Mouse (Mus musculus): ENCODE results near the gene Lrrc26. TPM values are rescaled to one million over a fixed set of nuclear protein-coding genes. Genes with fewer than 3 reads are reported as not detected.
A peak's percentile ranks its signal among the peaks of the same experiment; 100 is the strongest.

Lrrc26 gene
- polyA plus RNA-seq, 1 experiment from 2014 or later = 0.30 TPM

DNA sequence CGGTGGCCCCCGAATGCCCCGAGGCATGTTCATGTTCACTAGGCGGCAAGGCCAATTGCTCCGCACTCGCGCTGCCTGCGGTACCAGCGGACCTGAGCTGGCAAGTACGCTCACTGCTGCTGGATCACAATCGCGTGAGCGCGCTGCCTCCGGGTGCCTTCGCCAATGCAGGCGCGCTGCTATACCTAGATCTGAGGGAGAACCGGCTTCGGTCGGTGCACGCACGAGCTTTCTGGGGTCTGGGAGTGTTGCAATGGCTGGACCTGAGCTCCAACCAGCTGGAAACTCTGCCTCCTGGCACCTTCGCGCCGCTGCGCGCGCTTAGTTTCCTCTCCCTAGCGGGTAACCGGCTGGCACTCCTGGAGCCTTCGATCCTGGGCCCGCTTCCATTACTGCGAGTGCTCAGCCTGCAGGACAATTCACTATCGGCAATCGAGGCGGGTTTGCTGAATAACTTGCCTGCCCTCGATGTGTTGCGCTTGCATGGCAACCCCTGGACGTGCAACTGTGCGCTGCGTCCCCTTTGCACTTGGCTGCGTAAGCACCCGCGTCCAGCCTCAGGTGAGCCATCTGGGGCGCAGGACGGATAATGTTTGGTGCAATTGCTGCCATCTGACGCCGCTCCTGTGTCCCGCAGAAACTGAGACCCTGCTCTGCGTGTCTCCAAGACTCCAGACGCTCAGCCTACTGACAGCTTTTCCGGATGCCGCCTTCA lies 543 bp downstream of the Lrrc26 start:
- WGBS = 2% methylated on average over 54 of the region's 54 CpGs
- 0 out of 2 replicates have a peak, but pooled peaks cover 5% of the 10 kb centered on the region for H3K4me1 ChIP-seq (ENCODE audit: control insufficient read depth, insufficient read depth, low read length)
- no peaks in the 10 kb centered on the region for H3K9me3 ChIP-seq (ENCODE audit: control insufficient read depth, low read length)
- H3K27me3 ChIP-seq (ENCODE audit: control insufficient read depth, insufficient read depth, low read length) = peaks cover 59% of the 10 kb centered on the region
- no peak overlapping the region for H3K27ac ChIP-seq (replicated peaks; ENCODE audit: low read depth, low read length)
- peak overlapping the region; percentile 22 for H3K4me3 ChIP-seq (replicated peaks; ENCODE audit: low read depth, low read length)
- H3K9ac ChIP-seq (replicated peaks; ENCODE audit: low read length) = peak overlapping the region; percentile 36; the same call in 1 of the 2 replicates
- ATAC-seq (ENCODE audit: low FRiP score, low TSS enrichment) (no peak), DNase-seq (peak; percentile 71)
- H3K36me3 ChIP-seq (ENCODE audit: control insufficient read depth, insufficient read depth, low read length) = peaks cover 12% of the 10 kb centered on the region
- H3K4me2 ChIP-seq (ENCODE audit: low read length) = peak overlapping the region; percentile 49

DNA sequence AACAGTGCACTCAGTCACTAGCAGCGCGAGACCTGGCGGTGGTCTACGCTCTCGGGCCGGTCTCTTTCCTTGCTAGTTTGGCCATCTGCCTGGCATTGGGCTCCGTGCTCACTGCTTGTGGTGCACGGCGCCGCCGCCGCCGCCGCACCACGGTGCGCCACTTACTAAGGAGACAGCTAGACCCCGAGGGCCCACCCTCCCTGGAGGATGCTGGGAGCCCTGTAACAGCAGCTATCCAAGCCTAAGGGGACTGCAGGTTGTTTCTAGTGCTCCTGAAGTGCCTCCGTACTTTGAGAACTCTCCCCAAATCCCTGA lies 1.1 kb downstream of the Lrrc26 start:
- DNase-seq (peak; percentile 47), ATAC-seq (ENCODE audit: low FRiP score, low TSS enrichment) (no peak)
- Histone ChIP-seq H3K9ac (replicated peaks; ENCODE audit: low read length) (no peak overlapping the region), H3K27me3 (ENCODE audit: control insufficient read depth, insufficient read depth, low read length) (peaks cover 59% of the 10 kb centered on the region), H3K36me3 (ENCODE audit: control insufficient read depth, insufficient read depth, low read length) (peaks cover 11% of the 10 kb centered on the region), H3K4me2 (ENCODE audit: low read length) (peak overlapping the region; percentile 49), H3K4me1 (ENCODE audit: control insufficient read depth, insufficient read depth, low read length) (0 out of 2 replicates have a peak, but pooled peaks cover 5% of the 10 kb centered on the region), H3K27ac (replicated peaks; ENCODE audit: low read depth, low read length) (no peak overlapping the region), H3K4me3 (replicated peaks; ENCODE audit: low read depth, low read length) (peak overlapping the region; percentile 22; the same call in 1 of the 2 replicates), H3K9me3 (ENCODE audit: control insufficient read depth, low read length) (no peaks in the 10 kb centered on the region)
- WGBS = under 1% methylated on average over 18 of the region's 18 CpGs

DNA sequence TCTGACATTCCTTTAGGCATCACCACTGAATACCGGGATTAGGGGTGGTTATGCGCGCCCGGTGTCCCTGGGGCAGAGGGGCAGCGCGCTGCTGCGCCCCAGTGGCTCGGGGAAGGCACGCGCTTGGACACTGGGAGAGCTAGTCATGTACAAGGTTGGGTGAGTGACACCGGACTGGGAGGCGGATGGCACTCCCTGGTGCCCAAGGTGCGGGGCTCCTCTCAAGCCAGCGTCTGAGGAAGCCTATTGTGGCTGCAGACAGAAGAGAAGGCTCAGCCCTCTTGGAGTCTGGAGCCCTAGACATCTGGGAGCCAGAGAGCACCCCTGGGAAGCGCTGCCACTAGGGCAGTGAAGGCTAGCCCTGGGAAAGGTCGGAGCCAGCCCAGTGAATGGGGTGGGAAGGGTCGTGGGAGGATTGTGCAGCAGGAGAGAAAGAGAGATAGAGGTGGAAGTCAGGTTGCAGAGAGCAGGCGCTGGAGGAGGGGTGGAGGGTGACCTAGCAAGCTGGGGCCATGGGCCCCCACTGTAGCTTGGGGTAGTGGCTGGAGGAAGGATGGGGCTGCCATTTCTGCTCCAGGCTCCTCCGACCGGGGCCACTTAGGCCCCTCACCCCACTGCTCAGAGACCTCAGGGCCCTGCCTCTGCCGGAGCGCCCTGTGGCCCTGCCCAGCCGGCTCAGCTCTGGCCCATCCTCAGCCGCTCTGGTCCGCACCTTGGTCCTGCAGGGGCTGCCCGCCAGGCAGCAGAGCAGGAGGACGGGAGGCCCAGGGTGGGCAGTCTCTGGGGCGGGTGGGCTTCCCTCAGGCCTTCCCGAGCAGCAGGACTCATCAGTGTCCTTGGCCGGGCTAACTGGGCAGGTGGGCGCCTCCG lies 1.7 kb downstream of the Lrrc26 start:
- peaks cover 59% of the 10 kb centered on the region for H3K27me3 ChIP-seq (ENCODE audit: control insufficient read depth, insufficient read depth, low read length)
- peak overlapping the region; percentile 22; the same call in 1 of the 2 replicates for H3K4me3 ChIP-seq (replicated peaks; ENCODE audit: low read depth, low read length)
- WGBS = 5% methylated on average over 32 of the region's 32 CpGs
- no peak for ATAC-seq (ENCODE audit: low FRiP score, low TSS enrichment)
- peak overlapping the region; percentile 49 for H3K4me2 ChIP-seq (ENCODE audit: low read length)
- no peak overlapping the region for H3K9ac ChIP-seq (replicated peaks; ENCODE audit: low read length)
- peaks cover 8% of the 10 kb centered on the region; the same call in 1 of the 2 replicates for H3K36me3 ChIP-seq (ENCODE audit: control insufficient read depth, insufficient read depth, low read length)
- 0 out of 2 replicates have a peak, but pooled peaks cover 5% of the 10 kb centered on the region for H3K4me1 ChIP-seq (ENCODE audit: control insufficient read depth, insufficient read depth, low read length)
- H3K9me3 ChIP-seq (ENCODE audit: control insufficient read depth, low read length) = no peaks in the 10 kb centered on the region
- H3K27ac ChIP-seq (replicated peaks; ENCODE audit: low read depth, low read length) = no peak overlapping the region
- DNase-seq = no peak

DNA sequence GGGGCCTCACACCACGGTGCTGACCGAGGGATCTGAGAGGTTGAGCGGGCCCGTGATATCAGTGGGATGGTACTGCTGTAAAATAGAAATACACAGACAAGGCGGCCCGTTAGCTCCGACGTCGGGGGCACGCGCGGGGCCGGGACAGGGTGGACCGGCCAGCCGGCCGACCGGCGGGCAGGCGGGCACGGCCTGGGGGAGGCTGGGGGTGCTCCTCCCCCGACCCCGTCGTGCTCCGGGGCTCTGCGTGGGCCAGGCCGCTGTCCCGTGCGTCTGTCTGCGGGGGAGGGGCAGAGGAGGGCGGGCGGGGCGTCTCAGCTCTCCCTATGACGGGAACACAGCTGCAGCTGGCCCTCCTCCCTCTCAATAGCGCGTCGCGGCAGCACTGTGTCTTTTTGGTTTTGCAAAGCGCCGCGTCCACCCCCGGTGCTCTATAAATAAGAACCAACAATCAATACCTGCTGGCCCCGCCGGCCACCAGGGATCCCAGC lies 2.4 kb downstream of the Lrrc26 start:
- Histone ChIP-seq H3K36me3 (ENCODE audit: control insufficient read depth, insufficient read depth, low read length) (0 out of 2 replicates have a peak, but pooled peaks cover 7% of the 10 kb centered on the region), H3K4me3 (replicated peaks; ENCODE audit: low read depth, low read length) (peak overlapping the region; percentile 18; the same call in 1 of the 2 replicates), H3K27ac (replicated peaks; ENCODE audit: low read depth, low read length) (no peak overlapping the region), H3K4me1 (ENCODE audit: control insufficient read depth, insufficient read depth, low read length) (0 out of 2 replicates have a peak, but pooled peaks cover 5% of the 10 kb centered on the region), H3K9me3 (ENCODE audit: control insufficient read depth, low read length) (no peaks in the 10 kb centered on the region), H3K9ac (replicated peaks; ENCODE audit: low read length) (peak overlapping the region; percentile 39; the same call in 1 of the 2 replicates), H3K4me2 (ENCODE audit: low read length) (peak overlapping the region; percentile 42), H3K27me3 (ENCODE audit: control insufficient read depth, insufficient read depth, low read length) (peaks cover 59% of the 10 kb centered on the region)
- DNase-seq = peak; percentile 20
- 4% methylated on average over 42 of the region's 43 CpGs for WGBS
- no peak for ATAC-seq (ENCODE audit: low FRiP score, low TSS enrichment)

DNA sequence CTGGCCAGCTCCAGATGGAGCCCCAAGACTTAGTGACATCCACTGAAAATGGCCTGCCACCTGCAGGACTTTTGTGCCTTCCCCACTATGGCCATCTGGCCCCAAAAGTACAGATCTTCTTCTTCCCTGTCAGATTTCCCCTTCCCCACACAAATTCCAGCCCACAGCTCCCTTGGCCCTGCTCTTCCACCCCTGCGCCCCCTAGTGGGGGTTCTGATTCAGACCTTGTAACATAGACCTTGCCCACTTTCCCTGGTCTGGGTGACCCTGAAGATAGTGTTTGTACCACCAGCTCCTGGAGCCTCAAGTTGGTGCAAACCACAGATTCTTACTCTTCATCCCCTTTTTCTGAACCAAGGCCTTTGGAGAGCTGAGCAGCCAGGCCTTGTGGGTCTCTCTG lies 3.1 kb downstream of the Lrrc26 start:
- Histone ChIP-seq H3K4me2 (ENCODE audit: low read length) (no peak overlapping the region), H3K9me3 (ENCODE audit: control insufficient read depth, low read length) (no peaks in the 10 kb centered on the region), H3K4me1 (ENCODE audit: control insufficient read depth, insufficient read depth, low read length) (0 out of 2 replicates have a peak, but pooled peaks cover 5% of the 10 kb centered on the region), H3K27ac (replicated peaks; ENCODE audit: low read depth, low read length) (no peak overlapping the region), H3K9ac (replicated peaks; ENCODE audit: low read length) (no peak overlapping the region), H3K27me3 (ENCODE audit: control insufficient read depth, insufficient read depth, low read length) (peaks cover 59% of the 10 kb centered on the region), H3K36me3 (ENCODE audit: control insufficient read depth, insufficient read depth, low read length) (0 out of 2 replicates have a peak, but pooled peaks cover 7% of the 10 kb centered on the region), H3K4me3 (replicated peaks; ENCODE audit: low read depth, low read length) (no peak overlapping the region)
- WGBS = 0% methylated on average over 1 of the region's 1 CpGs
- peak; percentile 83 for DNase-seq
- ATAC-seq (ENCODE audit: low FRiP score, low TSS enrichment) = no peak

DNA sequence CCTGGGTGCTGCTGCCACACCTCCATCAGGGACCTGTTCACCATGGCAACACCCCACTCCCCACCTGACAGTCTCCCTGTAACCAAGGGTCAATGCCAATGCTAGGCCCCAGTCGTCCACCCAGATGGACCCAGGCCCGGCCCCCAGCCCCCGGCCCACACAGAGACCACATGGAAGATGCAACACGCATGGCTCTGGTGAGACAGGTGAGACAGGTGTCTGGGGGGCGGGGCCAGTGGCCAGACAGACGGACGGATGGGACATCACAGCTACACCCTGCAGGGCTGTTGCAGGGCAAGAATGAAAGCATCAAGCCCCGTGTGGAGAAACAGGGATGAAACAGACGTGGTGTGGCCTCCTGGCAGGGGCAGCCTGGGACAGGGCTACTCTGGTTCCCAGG lies 4.0 kb downstream of the Lrrc26 start:
- H3K27ac ChIP-seq (replicated peaks; ENCODE audit: low read depth, low read length) = no peak overlapping the region
- H3K4me3 ChIP-seq (replicated peaks; ENCODE audit: low read depth, low read length) = no peak overlapping the region

DNA sequence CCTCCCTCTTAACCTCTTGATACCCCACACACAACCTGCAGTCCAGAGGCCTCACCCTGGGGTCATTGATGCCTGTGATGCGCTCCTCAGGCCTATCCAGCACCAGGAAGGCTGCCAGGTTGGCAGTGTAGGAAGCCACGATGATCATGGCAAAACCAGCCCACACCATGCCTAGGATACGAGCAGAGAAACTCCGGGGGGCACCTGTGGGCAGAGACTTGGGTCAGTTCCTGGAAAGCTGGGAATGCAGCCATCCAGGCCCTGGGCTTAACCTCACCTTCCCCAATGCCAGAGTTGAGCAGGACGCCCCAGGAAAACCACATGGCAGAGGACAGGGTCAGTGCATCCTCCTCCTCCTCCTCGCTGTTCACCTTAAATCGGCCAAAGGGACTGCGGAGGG lies 7.4 kb downstream of the Lrrc26 start:
- Histone ChIP-seq H3K36me3 (ENCODE audit: control insufficient read depth, insufficient read depth, low read length) (peaks cover 10% of the 10 kb centered on the region; the same call in 1 of the 2 replicates), H3K27ac (replicated peaks; ENCODE audit: low read depth, low read length) (no peak overlapping the region), H3K4me1 (ENCODE audit: control insufficient read depth, insufficient read depth, low read length) (no peaks in the 10 kb centered on the region), H3K9me3 (ENCODE audit: control insufficient read depth, low read length) (no peaks in the 10 kb centered on the region), H3K27me3 (ENCODE audit: control insufficient read depth, insufficient read depth, low read length) (peaks cover 24% of the 10 kb centered on the region), H3K9ac (replicated peaks; ENCODE audit: low read length) (no peak overlapping the region), H3K4me3 (replicated peaks; ENCODE audit: low read depth, low read length) (no peak overlapping the region), H3K4me2 (ENCODE audit: low read length) (no peak overlapping the region)
- no peak for ATAC-seq (ENCODE audit: low FRiP score, low TSS enrichment)
- no peak for DNase-seq
- WGBS = 75% methylated on average over 8 of the region's 8 CpGs

More for the DNA sequence above, 4.0 kb downstream of the Lrrc26 start:
- peaks cover 58% of the 10 kb centered on the region for H3K27me3 ChIP-seq (ENCODE audit: control insufficient read depth, insufficient read depth, low read length)
- 0 out of 2 replicates have a peak, but pooled peaks cover 5% of the 10 kb centered on the region for H3K4me1 ChIP-seq (ENCODE audit: control insufficient read depth, insufficient read depth, low read length)
- ATAC-seq (ENCODE audit: low FRiP score, low TSS enrichment) = no peak
- WGBS = 78% methylated on average over 9 of the region's 9 CpGs
- H3K36me3 ChIP-seq (ENCODE audit: control insufficient read depth, insufficient read depth, low read length) = 0 out of 2 replicates have a peak, but pooled peaks cover 10% of the 10 kb centered on the region
- H3K9me3 ChIP-seq (ENCODE audit: control insufficient read depth, low read length) = no peaks in the 10 kb centered on the region
- no peak for DNase-seq
- no peak overlapping the region for H3K4me2 ChIP-seq (ENCODE audit: low read length)
- H3K9ac ChIP-seq (replicated peaks; ENCODE audit: low read length) = no peak overlapping the region

DNA sequence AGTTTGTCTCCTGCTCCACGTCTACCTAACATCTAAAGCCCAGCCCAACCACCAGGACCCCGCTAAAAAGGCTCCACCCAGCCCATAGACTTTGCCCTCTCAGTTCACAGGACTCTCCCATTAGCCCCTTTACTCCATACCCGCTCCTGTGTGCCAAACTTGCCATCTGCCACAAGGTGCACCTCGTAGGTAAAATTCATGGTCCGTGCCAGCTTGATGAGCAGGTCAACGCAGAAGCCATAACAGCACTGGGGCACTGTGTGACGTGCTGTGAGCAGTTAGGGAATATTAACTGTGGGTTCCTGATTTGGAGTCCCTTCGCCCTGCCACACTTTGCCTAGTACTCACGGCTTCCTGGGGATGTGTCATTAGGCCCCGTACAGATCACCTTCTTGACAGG lies 8.3 kb downstream of the Lrrc26 start:
- Histone ChIP-seq H3K9me3 (ENCODE audit: control insufficient read depth, low read length) (no peaks in the 10 kb centered on the region), H3K4me2 (ENCODE audit: low read length) (no peak overlapping the region), H3K27ac (replicated peaks; ENCODE audit: low read depth, low read length) (no peak overlapping the region), H3K4me1 (ENCODE audit: control insufficient read depth, insufficient read depth, low read length) (no peaks in the 10 kb centered on the region), H3K9ac (replicated peaks; ENCODE audit: low read length) (no peak overlapping the region), H3K36me3 (ENCODE audit: control insufficient read depth, insufficient read depth, low read length) (peaks cover 10% of the 10 kb centered on the region; the same call in 1 of the 2 replicates), H3K4me3 (replicated peaks; ENCODE audit: low read depth, low read length) (no peak overlapping the region), H3K27me3 (ENCODE audit: control insufficient read depth, insufficient read depth, low read length) (peaks cover 14% of the 10 kb centered on the region)
- ATAC-seq (ENCODE audit: low FRiP score, low TSS enrichment) (no peak), DNase-seq (no peak)
- WGBS = 85% methylated on average over 10 of the region's 10 CpGs

Measured in midbrain, embryonic 14.5 days (tissue).